Mouse (Mus musculus) kidney, embryonic 16.5 days (tissue): ENCODE measurements around the gene Cd19. TPM values are rescaled to one million over a fixed set of nuclear protein-coding genes. Genes with fewer than 3 reads are reported as not detected.

ENCODE experiments used
- ATAC-seq: fragments of 200-750 bp; cut with Nextera tagmentation; 2 replicates; pipeline ENCODE4 v1.8.0; 2017; ENCODE audit warnings: moderate TSS enrichment; ENCODE audit not compliant: low FRiP score, low TSS enrichment
- H3K27ac ChIP-seq: fragments of 300-500 bp; sonication (generic); 2 replicates; pipeline ENCODE4 v1.5.1; 2014; ENCODE audit warnings: low read length
- H3K27me3 ChIP-seq: fragments of 300-500 bp; sonication (generic); 2 replicates; pipeline ENCODE4 v1.6.1; 2014; ENCODE audit warnings: low read length, control low read depth, mixed read lengths; ENCODE audit not compliant: insufficient read depth
- H3K36me3 ChIP-seq: fragments of 300-500 bp; sonication (generic); 2 replicates; pipeline ENCODE4 v1.6.1; 2014; ENCODE audit warnings: low read length, control low read depth, mixed read lengths; ENCODE audit not compliant: insufficient read depth
- H3K4me1 ChIP-seq: fragments of 300-500 bp; sonication (generic); 2 replicates; pipeline ENCODE4 v1.6.1; 2014; ENCODE audit warnings: low read length, control low read depth, mixed read lengths; ENCODE audit not compliant: insufficient read depth
- H3K4me2 ChIP-seq: fragments of 300-500 bp; sonication (generic); replicated peaks from 2 replicates; pipeline ENCODE4 v1.6.1; 2014; ENCODE audit warnings: low read depth, low read length
- H3K4me3 ChIP-seq: fragments of 300-500 bp; sonication (generic); 2 replicates; pipeline ENCODE4 v1.5.1; 2014; ENCODE audit warnings: mild to moderate bottlenecking, low read length
- H3K9ac ChIP-seq: fragments of 300-500 bp; sonication (generic); replicated peaks from 2 replicates; pipeline ENCODE4 v1.6.1; 2014; ENCODE audit warnings: low read length
- H3K9me3 ChIP-seq: fragments of 300-500 bp; sonication (generic); 2 replicates; pipeline ENCODE4 v1.6.1; 2016; ENCODE audit warnings: low read length, control low read depth
- WGBS: fragments of 180-500 bp; shearing (Covaris S2); extraction: QIAGEN DNeasy Blood & Tissue Kit; methylation state at CpG from one replicate; pipeline ENCODE4 v1.1.7; 2014; 5-methylcytosine and 5-hydroxymethylcytosine counted together
- polyA plus RNA-seq: library from polyadenylated mRNA; unstranded; fragments of >200 nt; fragmentation: Nextera tagmentation; extraction: Ambion mirVana; gene quantifications from 2 replicates; pipeline ENCODE4 v1.2.1, GENCODE M21; 2015

Cd19 gene
- polyA plus RNA-seq, 1 experiment from 2014 or later, result 0.09 TPM

DNA sequence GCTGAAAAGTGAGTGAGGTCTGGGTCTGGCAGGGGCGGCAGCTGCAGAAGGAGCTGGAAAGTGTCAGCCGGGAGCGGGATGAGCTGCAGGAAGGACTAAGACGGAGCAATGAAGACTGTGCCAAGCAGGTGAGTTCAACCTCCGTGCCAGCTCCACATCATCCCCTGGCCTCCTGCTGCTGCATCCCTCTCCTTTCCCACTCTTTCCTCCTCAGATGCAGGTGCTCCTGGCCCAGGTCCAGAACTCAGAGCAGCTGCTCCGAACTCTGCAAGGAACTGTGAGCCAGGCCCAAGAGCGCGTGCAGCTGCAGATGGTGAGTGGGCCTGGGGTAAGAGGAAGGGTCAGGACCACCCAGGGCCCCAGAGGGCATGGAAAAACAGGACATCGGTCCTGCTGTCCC, 25.4 kb upstream of the Cd19 start:
- Histone ChIP-seq H3K4me1 (no peaks in the 10 kb centered on the region), H3K4me3 (no peak overlapping the region), H3K9me3 (no peaks in the 10 kb centered on the region), H3K27me3 (no peaks in the 10 kb centered on the region), H3K9ac (no peak overlapping the region), H3K4me2 (no peak overlapping the region), H3K27ac (no peak overlapping the region), H3K36me3 (peaks cover 28% of the 10 kb centered on the region)
- WGBS, result 87% methylated on average over 9 of the region's 9 CpGs
- no peak for ATAC-seq

DNA sequence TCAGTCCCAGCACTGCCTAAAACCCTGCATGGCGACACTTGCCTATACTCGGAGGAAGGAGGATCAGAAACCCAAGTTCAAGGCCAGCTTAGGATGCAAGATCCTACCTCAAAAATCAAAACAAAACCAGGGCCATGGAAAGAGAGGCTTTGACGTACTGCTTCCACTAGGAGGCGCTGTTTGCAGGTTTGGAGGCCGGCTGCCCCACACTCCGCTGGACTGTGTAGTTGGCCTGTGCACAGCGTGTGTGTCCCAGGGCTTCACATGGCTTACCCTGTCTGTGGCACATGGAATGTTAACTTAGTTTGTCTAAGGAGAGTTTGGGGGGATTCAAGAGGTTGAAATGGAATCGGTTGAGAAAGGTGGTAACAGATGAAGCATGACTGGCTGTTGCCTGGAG, 22.2 kb upstream of the Cd19 start:
- Histone ChIP-seq H3K27ac (no peak overlapping the region), H3K27me3 (no peaks in the 10 kb centered on the region), H3K4me3 (no peak overlapping the region), H3K9ac (no peak overlapping the region), H3K9me3 (no peaks in the 10 kb centered on the region), H3K4me2 (no peak overlapping the region), H3K4me1 (no peaks in the 10 kb centered on the region), H3K36me3 (peaks cover 22% of the 10 kb centered on the region)
- WGBS, result 19% methylated on average over 8 of the region's 8 CpGs
- ATAC-seq, result peak; percentile 67

DNA sequence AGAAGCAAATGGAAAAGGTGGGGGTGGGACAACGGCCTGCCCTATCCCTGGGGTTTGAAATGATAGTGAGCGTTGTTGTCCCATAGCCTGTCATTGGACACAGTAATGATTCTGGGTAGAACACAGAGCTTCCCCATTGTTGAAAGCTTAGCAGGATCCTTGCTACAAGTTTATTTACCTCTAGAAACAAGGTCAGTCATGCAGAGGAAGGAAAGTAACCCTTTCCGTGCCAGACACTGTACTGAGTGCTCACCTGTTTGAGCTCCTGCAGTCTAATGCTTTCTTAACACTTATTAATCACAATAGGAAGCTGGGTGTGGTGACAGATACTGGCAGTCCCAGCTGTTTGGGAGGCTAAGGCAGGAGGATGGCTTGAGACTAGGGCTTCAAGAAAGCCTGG, 21.1 kb upstream of the Cd19 start:
- Histone ChIP-seq H3K4me2 (no peak overlapping the region), H3K9me3 (no peaks in the 10 kb centered on the region), H3K36me3 (peaks cover 22% of the 10 kb centered on the region), H3K27me3 (no peaks in the 10 kb centered on the region), H3K9ac (no peak overlapping the region), H3K4me3 (no peak overlapping the region), H3K4me1 (no peaks in the 10 kb centered on the region), H3K27ac (no peak overlapping the region; the same call in 1 of the 2 replicates)
- 77% methylated on average over 3 of the region's 3 CpGs for WGBS
- no peak for ATAC-seq

DNA sequence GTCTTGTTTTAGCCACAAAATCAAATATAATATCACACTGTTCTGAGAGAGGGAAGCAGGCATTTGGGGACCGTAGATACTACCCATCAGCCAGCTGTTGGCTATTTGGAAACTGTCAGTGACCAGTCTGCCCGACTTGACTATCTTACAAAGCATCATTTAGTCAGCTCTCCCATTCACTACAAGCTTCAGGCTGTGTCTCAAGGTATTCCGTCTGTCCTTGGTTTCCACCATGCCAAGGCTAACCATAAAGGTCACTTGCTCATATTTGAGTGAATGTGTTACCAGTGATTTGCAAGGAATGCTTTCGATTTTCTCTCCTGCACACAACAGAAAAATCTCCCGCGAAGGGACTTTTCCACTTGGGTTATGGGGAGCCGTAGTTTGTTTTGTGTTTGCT, 20.0 kb upstream of the Cd19 start:
- Histone ChIP-seq H3K4me2 (no peak overlapping the region), H3K27me3 (no peaks in the 10 kb centered on the region), H3K4me3 (no peak overlapping the region), H3K27ac (no peak overlapping the region), H3K4me1 (peaks cover 3% of the 10 kb centered on the region), H3K36me3 (peaks cover 14% of the 10 kb centered on the region; the same call in 1 of the 2 replicates), H3K9me3 (no peaks in the 10 kb centered on the region), H3K9ac (no peak overlapping the region)
- 75% methylated on average over 7 of the region's 7 CpGs for WGBS
- ATAC-seq, result no peak

DNA sequence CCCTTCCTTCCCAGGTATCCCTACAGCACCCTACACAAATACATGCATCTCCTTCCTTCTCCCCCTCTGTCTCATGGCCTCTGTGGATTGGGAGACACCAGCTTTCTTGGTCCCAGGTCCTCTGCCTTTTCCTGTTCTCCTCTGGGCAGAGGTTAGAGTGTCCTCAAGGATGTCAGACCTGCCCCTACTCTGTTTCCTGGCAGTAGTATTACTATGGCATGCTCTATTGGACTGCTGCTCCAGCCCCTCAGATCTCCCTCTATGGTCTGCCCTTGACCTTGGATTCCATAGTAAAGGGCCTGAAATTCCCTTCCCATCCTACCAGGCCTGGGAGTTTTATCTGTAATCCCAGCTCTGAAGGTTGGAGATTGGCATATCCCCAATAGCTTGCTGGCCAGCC, 15.5 kb upstream of the Cd19 start:
- Histone ChIP-seq H3K4me1 (peaks cover 17% of the 10 kb centered on the region), H3K27me3 (no peaks in the 10 kb centered on the region), H3K4me2 (no peak overlapping the region), H3K9ac (no peak overlapping the region), H3K9me3 (0 out of 2 replicates have a peak, but pooled peaks cover 5% of the 10 kb centered on the region), H3K4me3 (no peak overlapping the region), H3K36me3 (peaks cover 11% of the 10 kb centered on the region; the same call in 1 of the 2 replicates), H3K27ac (no peak overlapping the region)
- ATAC-seq, result no peak

DNA sequence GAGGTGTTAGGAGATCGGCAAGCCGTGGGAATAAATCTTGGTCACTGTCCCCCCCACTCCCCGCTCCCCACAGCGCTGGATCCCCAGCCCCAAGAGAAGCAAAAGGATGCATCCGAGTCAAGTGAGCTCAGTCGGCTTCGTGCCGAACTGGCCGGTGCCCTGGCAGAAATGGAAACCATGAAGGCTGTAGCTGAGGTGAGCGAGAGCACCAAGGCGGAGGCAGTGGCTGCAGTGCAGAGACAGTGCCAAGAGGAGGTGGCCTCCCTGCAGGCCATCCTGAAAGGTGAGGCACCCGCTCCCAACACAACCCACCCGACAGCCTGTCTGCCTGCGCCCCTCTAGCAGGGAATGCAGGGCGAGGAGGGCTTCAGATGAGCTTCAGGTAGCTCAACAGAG, 14.8 kb upstream of the Cd19 start:
- peak overlapping the region; percentile 84 for H3K9ac ChIP-seq
- WGBS, result 25% methylated on average over 15 of the region's 15 CpGs
- H3K4me3 ChIP-seq, result peak overlapping the region; percentile 67
- peak overlapping the region; percentile 38; the same call in 1 of the 2 replicates for H3K27ac ChIP-seq
- peaks cover 7% of the 10 kb centered on the region; the same call in 1 of the 2 replicates for H3K36me3 ChIP-seq
- H3K4me1 ChIP-seq, result peaks cover 17% of the 10 kb centered on the region
- peak; percentile 28; the same call in 1 of the 2 replicates for ATAC-seq
- H3K27me3 ChIP-seq, result no peaks in the 10 kb centered on the region
- 0 out of 2 replicates have a peak, but pooled peaks cover 5% of the 10 kb centered on the region for H3K9me3 ChIP-seq
- H3K4me2 ChIP-seq, result peak overlapping the region; percentile 88

DNA sequence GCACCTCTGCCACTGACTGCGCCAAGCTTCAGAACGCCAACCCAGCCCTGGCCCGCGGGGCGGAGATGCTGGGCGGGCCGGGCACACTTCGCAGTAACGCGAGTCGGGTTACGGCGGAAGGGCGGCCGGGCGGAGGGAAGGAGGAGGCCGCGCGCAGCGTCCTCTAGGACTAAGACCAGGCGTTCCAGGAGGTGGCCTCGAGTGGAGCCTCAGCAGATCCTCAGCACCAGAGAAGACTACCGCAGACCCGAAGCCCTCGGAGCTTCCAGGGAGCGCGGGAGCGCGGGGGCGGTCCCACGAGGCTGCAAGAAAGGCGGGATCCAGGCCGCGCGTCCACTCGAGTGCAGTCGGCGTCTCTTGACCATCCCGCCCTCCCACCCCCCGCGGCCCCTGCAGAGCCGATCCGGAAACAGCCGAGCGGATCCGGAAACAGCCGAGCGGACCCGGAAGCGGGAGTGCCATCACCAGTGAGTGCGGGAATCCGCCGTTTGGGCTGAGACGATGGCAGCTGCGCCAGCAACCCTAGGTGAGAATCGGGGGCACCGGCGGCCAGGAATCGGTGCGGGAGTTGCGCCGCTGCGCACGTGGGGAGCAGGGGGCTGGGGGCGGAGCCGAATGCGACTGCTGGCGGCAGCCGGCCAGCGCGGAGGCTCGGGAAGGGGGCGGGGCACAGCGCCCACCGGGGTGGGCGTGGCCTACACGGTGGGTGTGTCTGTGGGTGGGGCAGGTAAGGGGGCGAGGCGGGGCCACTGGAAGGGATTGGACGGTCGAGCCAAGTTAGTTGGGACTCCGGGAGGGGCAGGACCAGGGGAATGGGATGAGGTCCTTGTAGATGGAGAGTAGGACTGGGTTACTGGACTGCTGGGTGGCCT, 14.2 kb upstream of the Cd19 start, which contains the start of gene Rabep2:
Rabep2 (plus strand) TSS at position 129 of the 872 bp plus-strand sequence.
- Histone ChIP-seq H3K36me3 (0 out of 2 replicates have a peak, but pooled peaks cover 3% of the 10 kb centered on the region), H3K4me2 (peak within 1 kb of the TSS; percentile 88), H3K4me3 (peak within 1 kb of the TSS; percentile 67), H3K9ac (peak within 1 kb of the TSS; percentile 84), H3K27ac (peak within 1 kb of the TSS; percentile 96), H3K4me1 (peaks cover 17% of the 10 kb centered on the region), H3K9me3 (0 out of 2 replicates have a peak, but pooled peaks cover 5% of the 10 kb centered on the region), H3K27me3 (no peaks in the 10 kb centered on the region)
- under 1% methylated on average over 80 of the region's 82 CpGs for WGBS
- peak; percentile 96 for ATAC-seq

DNA sequence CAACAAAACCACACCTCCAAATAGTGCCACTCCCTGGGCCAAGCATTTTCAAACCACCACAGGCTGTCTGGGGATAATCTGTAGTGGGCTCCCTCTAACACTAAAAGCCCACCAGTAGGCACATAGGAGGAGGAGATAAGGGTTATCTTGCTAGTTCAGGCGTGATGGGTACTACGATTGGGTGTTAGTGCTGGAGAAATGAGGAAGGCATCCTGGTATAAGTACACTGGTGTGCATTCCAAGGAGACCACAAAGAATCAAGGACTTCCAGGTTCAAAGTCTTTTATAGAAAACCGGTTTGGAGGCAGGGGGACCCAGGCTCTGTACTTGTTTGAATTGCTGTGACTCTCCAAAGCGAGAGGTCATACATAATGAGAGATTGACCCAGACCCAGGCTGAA, 13.5 kb upstream of the Cd19 start:
- Histone ChIP-seq H3K4me2 (peak overlapping the region; percentile 88), H3K4me3 (peak overlapping the region; percentile 67), H3K4me1 (peaks cover 17% of the 10 kb centered on the region), H3K27me3 (no peaks in the 10 kb centered on the region), H3K36me3 (0 out of 2 replicates have a peak, but pooled peaks cover 3% of the 10 kb centered on the region), H3K9ac (peak overlapping the region; percentile 84), H3K27ac (peak overlapping the region; percentile 96), H3K9me3 (0 out of 2 replicates have a peak, but pooled peaks cover 5% of the 10 kb centered on the region)
- 6% methylated on average over 4 of the region's 4 CpGs for WGBS
- ATAC-seq, result peak; percentile 20

DNA sequence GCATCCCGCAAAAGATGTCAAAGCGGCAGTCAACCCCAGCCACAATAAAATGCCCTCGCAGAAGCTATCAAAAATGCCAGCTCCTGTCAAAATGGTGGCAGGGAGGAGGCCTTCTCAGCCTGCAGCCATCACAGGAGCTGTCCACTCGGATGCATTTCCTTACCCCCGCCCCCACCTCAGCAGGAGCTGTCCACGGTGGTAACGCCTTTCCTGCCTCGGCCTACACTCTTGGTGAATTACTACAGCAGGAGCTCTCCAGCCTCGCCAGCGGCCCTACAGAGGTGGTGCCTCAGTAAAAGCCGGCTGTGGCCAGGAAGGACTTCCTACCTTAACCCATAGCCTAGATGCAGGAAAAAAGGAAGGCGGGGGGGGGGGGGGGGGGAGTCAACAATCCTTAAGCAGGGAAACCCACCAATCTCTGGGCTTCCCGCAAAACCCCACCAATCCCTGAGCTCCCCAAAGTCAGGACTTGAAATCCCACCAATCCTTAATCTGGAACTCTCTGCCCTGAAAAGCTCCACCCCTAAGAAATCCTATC, 12.7 kb upstream of the Cd19 start:
- H3K27ac ChIP-seq, result no peak overlapping the region
- ATAC-seq, result no peak
- 0 out of 2 replicates have a peak, but pooled peaks cover 5% of the 10 kb centered on the region for H3K9me3 ChIP-seq
- no peaks in the 10 kb centered on the region for H3K27me3 ChIP-seq
- H3K36me3 ChIP-seq, result no peaks in the 10 kb centered on the region
- peaks cover 17% of the 10 kb centered on the region for H3K4me1 ChIP-seq
- H3K4me2 ChIP-seq, result no peak overlapping the region
- no peak overlapping the region for H3K9ac ChIP-seq
- no peak overlapping the region for H3K4me3 ChIP-seq
- 50% methylated on average over 12 of the region's 13 CpGs for WGBS

DNA sequence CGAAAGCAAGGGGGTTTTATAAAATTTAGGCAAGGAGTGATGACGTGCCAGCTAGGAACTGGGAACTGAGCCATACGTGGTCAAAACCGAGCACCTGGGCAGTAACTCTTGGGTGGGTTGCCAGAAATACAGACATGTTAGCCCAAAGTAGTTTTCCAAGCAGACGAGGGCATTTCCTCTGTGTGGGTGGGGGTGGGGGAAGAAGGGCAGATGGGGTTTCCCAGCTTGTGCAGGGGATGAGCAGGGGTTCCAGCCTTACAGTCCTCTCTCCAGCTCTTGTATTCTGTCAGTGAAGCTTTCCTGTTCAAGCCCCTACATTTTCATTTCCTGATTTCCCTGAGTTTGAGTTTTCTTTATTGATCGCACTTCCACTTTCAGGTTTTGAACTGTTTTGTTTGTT, 9.5 kb upstream of the Cd19 start:
- Histone ChIP-seq H3K4me1 (peaks cover 9% of the 10 kb centered on the region), H3K4me2 (no peak overlapping the region), H3K9ac (no peak overlapping the region), H3K36me3 (no peaks in the 10 kb centered on the region), H3K9me3 (0 out of 2 replicates have a peak, but pooled peaks cover 5% of the 10 kb centered on the region), H3K4me3 (no peak overlapping the region), H3K27me3 (no peaks in the 10 kb centered on the region), H3K27ac (no peak overlapping the region)
- WGBS, result 79% methylated on average over 6 of the region's 6 CpGs
- ATAC-seq, result no peak
